Mouse (Mus musculus): ENCODE measurements at regions not wholly inside any gene's neighbourhood (a gene's known extent, or its start where the extent isn't known, plus 50 kb on each side); places are given as distances from the start of the nearest gene placed in this dataset.

DNA sequence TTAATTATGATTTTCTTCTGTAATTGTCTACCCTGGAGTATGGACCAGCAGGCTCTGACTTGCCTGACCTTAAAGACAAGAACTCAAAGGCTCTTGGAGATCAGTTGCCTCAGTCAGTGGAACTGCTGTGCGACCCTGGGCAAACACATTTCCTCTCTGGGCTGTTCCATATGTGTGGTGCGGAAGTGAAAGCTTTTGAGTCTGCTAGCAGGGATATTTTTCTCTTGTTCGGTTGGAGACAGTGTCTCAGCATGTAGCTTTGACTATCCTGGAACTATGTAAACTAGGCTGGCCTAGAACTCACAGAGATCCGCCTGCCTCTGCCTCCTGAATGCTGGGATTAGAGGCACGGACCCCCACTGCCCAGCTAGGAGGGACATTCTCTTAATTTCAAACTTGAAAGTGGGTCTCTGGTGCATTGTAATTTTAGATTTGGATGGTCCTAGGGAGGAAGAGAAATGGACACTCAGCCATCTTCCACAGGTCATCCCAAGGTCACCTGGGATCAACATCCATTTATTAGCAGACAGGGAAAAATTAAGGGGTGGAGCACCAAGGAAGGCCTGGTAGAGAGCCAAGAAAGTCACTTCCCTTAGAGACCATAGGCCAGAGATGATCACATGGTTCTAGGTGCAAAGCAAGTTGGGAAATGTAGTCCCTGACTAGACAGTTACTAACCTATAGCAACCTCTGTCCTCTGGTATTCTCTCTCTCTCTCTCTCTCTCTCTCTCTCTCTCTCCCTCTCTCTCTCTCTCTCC is 110.2 kb upstream of the Tmem189 start:
- H3K4me1 ChIP-seq (ENCODE audit: control insufficient read depth, insufficient read depth, low read length): 0 out of 2 replicates have a peak, but pooled peaks cover 3% of the 10 kb centered on the region
- no peaks in the 10 kb centered on the region for H3K27me3 ChIP-seq (replicated peaks; ENCODE audit: control insufficient read depth, insufficient read depth, low read length)
- H3K27ac ChIP-seq (replicated peaks; ENCODE audit: low read depth, low read length): no peak overlapping the region
- ATAC-seq (ENCODE audit: low read depth) (peak; percentile 61; the same call in 1 of the 2 replicates), DNase-seq (ENCODE audit: low spot score) (peak; percentile 76)
- H3K9me3 ChIP-seq (ENCODE audit: control insufficient read depth, low read length): no peaks in the 10 kb centered on the region
- 87% methylated on average over 5 of the region's 5 CpGs for WGBS
- H3K4me2 ChIP-seq (ENCODE audit: low read depth, low read length): no peak overlapping the region
- H3K4me3 ChIP-seq (ENCODE audit: low read depth, low read length): no peak overlapping the region
- no peak overlapping the region for H3K9ac ChIP-seq (ENCODE audit: low read depth, low read length)
- H3K36me3 ChIP-seq (ENCODE audit: control insufficient read depth, insufficient read depth, low read length): no peaks in the 10 kb centered on the region

- Histone ChIP-seq H3K27ac (replicated peaks; ENCODE audit: low read depth, low read length) (no peak overlapping the region), H3K4me2 (ENCODE audit: low read depth, low read length) (no peak overlapping the region), H3K4me1 (ENCODE audit: control insufficient read depth, insufficient read depth, low read length) (0 out of 2 replicates have a peak, but pooled peaks cover 3% of the 10 kb centered on the region), H3K9me3 (ENCODE audit: control insufficient read depth, low read length) (no peaks in the 10 kb centered on the region), H3K36me3 (ENCODE audit: control insufficient read depth, insufficient read depth, low read length) (no peaks in the 10 kb centered on the region), H3K27me3 (replicated peaks; ENCODE audit: control insufficient read depth, insufficient read depth, low read length) (no peaks in the 10 kb centered on the region), H3K9ac (ENCODE audit: low read depth, low read length) (no peak overlapping the region), H3K4me3 (ENCODE audit: low read depth, low read length) (no peak overlapping the region)
- no peak for DNase-seq (ENCODE audit: low spot score)
- WGBS: 90% methylated on average over 9 of the region's 9 CpGs
- no peak for ATAC-seq (ENCODE audit: low read depth)
Measured at GRCm38 (mm10) chr2:167798969-167799513, 109.4 kb upstream of the Tmem189 start.

GRCm38 (mm10) chr2:167798076-167798782 is 108.6 kb upstream of the Tmem189 start:
- Histone ChIP-seq H3K9me3 (ENCODE audit: control insufficient read depth, low read length) (no peaks in the 10 kb centered on the region), H3K27me3 (replicated peaks; ENCODE audit: control insufficient read depth, insufficient read depth, low read length) (no peaks in the 10 kb centered on the region), H3K4me2 (ENCODE audit: low read depth, low read length) (no peak overlapping the region), H3K27ac (replicated peaks; ENCODE audit: low read depth, low read length) (no peak overlapping the region), H3K36me3 (ENCODE audit: control insufficient read depth, insufficient read depth, low read length) (no peaks in the 10 kb centered on the region), H3K4me1 (ENCODE audit: control insufficient read depth, insufficient read depth, low read length) (0 out of 2 replicates have a peak, but pooled peaks cover 3% of the 10 kb centered on the region), H3K9ac (ENCODE audit: low read depth, low read length) (no peak overlapping the region), H3K4me3 (ENCODE audit: low read depth, low read length) (no peak overlapping the region)
- no peak for ATAC-seq (ENCODE audit: low read depth)
- peak; percentile 51 for DNase-seq (ENCODE audit: low spot score)
- WGBS: 81% methylated on average over 11 of the region's 11 CpGs

DNA sequence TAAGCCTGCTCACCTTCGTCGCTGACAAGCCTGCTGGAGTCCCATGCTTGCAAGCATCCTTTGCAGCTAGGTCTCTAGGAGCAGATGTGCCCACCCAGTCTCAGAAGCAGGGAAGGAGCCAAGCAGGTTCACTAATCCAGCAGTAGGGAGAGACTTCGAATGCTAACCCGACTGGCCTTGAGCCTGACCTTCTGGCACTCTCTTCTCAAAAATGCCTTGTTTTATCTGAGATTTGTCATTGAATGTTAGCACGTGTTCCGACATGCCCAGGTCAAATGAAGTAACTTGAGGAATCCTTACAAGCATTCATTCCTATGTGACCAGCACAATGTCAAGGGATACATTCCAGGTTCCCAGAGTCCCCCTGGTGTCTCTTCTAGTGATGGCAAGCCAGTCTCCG is 105.9 kb upstream of the Tmem189 start:
- DNase-seq (ENCODE audit: low spot score): no peak
- Histone ChIP-seq H3K36me3 (ENCODE audit: control insufficient read depth, insufficient read depth, low read length) (no peaks in the 10 kb centered on the region), H3K27me3 (replicated peaks; ENCODE audit: control insufficient read depth, insufficient read depth, low read length) (no peaks in the 10 kb centered on the region), H3K4me3 (ENCODE audit: low read depth, low read length) (no peak overlapping the region), H3K4me1 (ENCODE audit: control insufficient read depth, insufficient read depth, low read length) (no peaks in the 10 kb centered on the region), H3K9me3 (ENCODE audit: control insufficient read depth, low read length) (no peaks in the 10 kb centered on the region), H3K4me2 (ENCODE audit: low read depth, low read length) (no peak overlapping the region), H3K27ac (replicated peaks; ENCODE audit: low read depth, low read length) (no peak overlapping the region), H3K9ac (ENCODE audit: low read depth, low read length) (no peak overlapping the region)
- 84% methylated on average over 7 of the region's 7 CpGs for WGBS
- no peak for ATAC-seq (ENCODE audit: low read depth)

GRCm38 (mm10) chr2:167793916-167794315 is 104.3 kb upstream of the Tmem189 start:
- no peak overlapping the region for H3K9ac ChIP-seq (ENCODE audit: low read depth, low read length)
- H3K36me3 ChIP-seq (ENCODE audit: control insufficient read depth, insufficient read depth, low read length): no peaks in the 10 kb centered on the region
- no peaks in the 10 kb centered on the region for H3K27me3 ChIP-seq (replicated peaks; ENCODE audit: control insufficient read depth, insufficient read depth, low read length)
- ATAC-seq (ENCODE audit: low read depth) (no peak), DNase-seq (ENCODE audit: low spot score) (no peak)
- H3K27ac ChIP-seq (replicated peaks; ENCODE audit: low read depth, low read length): no peak overlapping the region
- no peaks in the 10 kb centered on the region for H3K9me3 ChIP-seq (ENCODE audit: control insufficient read depth, low read length)
- H3K4me2 ChIP-seq (ENCODE audit: low read depth, low read length): no peak overlapping the region
- no peaks in the 10 kb centered on the region for H3K4me1 ChIP-seq (ENCODE audit: control insufficient read depth, insufficient read depth, low read length)
- no peak overlapping the region for H3K4me3 ChIP-seq (ENCODE audit: low read depth, low read length)
- WGBS: 76% methylated on average over 2 of the region's 2 CpGs

GRCm38 (mm10) chr2:167792753-167793152 is 103.1 kb upstream of the Tmem189 start:
- Histone ChIP-seq H3K36me3 (ENCODE audit: control insufficient read depth, insufficient read depth, low read length) (no peaks in the 10 kb centered on the region), H3K27ac (replicated peaks; ENCODE audit: low read depth, low read length) (no peak overlapping the region), H3K4me3 (ENCODE audit: low read depth, low read length) (no peak overlapping the region), H3K4me2 (ENCODE audit: low read depth, low read length) (no peak overlapping the region), H3K27me3 (replicated peaks; ENCODE audit: control insufficient read depth, insufficient read depth, low read length) (no peaks in the 10 kb centered on the region), H3K9ac (ENCODE audit: low read depth, low read length) (no peak overlapping the region), H3K4me1 (ENCODE audit: control insufficient read depth, insufficient read depth, low read length) (no peaks in the 10 kb centered on the region), H3K9me3 (ENCODE audit: control insufficient read depth, low read length) (no peaks in the 10 kb centered on the region)
- WGBS: 46% methylated on average over 3 of the region's 3 CpGs
- DNase-seq (ENCODE audit: low spot score): no peak
- ATAC-seq (ENCODE audit: low read depth): no peak

DNA sequence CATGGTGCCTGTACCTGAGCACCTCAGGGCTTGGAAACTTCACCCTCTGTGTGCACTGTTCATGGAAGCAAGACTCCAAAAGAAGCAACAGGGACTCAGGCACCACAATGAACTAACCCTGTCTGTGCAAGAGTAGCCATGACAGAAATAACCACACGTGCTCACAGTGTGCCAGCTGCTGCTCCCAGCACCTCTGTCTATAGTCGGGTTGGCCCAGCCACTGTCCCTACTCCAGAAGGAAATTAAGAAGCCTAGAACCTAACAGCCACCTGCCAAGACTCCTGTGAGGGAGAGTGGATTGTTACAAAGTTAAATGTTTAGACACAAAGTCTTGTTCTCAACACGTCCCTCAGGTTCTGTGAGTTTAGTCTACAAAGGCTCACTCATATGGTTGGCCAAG is 102.7 kb upstream of the Tmem189 start:
- no peaks in the 10 kb centered on the region for H3K27me3 ChIP-seq (replicated peaks; ENCODE audit: control insufficient read depth, insufficient read depth, low read length)
- H3K9me3 ChIP-seq (ENCODE audit: control insufficient read depth, low read length): no peaks in the 10 kb centered on the region
- H3K4me3 ChIP-seq (ENCODE audit: low read depth, low read length): no peak overlapping the region
- no peaks in the 10 kb centered on the region for H3K36me3 ChIP-seq (ENCODE audit: control insufficient read depth, insufficient read depth, low read length)
- no peak overlapping the region for H3K9ac ChIP-seq (ENCODE audit: low read depth, low read length)
- 53% methylated on average over 3 of the region's 3 CpGs for WGBS
- H3K4me1 ChIP-seq (ENCODE audit: control insufficient read depth, insufficient read depth, low read length): no peaks in the 10 kb centered on the region
- no peak for ATAC-seq (ENCODE audit: low read depth)
- H3K4me2 ChIP-seq (ENCODE audit: low read depth, low read length): no peak overlapping the region
- no peak for DNase-seq (ENCODE audit: low spot score)
- no peak overlapping the region for H3K27ac ChIP-seq (replicated peaks; ENCODE audit: low read depth, low read length)

DNA sequence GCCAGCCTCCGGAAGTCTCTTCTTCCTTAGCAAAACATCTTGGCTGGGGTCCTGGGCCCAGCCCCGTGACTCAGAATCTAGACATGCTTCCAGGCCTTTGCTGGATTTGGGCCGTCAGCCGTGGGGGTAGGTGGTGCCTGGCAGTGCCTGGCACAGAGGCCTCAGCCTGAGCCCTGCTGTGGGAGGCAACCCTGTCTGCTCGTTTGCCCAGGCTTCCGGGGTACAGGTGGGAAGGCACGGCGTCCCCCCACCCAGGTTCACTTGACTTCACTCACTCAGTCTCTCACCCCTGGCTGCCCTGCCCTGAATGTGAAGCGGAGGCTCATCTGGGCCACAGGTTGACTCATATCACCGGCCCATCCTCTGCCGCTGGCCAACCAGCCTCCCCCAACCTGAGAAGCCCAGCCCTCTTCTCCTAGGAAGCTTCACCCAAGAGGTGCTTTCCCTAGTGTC is 99.9 kb upstream of the Tmem189 start:
- Histone ChIP-seq H3K4me3 (ENCODE audit: low read depth, low read length) (no peak overlapping the region), H3K9ac (ENCODE audit: low read depth, low read length) (no peak overlapping the region), H3K9me3 (ENCODE audit: control insufficient read depth, low read length) (no peaks in the 10 kb centered on the region), H3K27me3 (replicated peaks; ENCODE audit: control insufficient read depth, insufficient read depth, low read length) (no peaks in the 10 kb centered on the region), H3K27ac (replicated peaks; ENCODE audit: low read depth, low read length) (no peak overlapping the region), H3K36me3 (ENCODE audit: control insufficient read depth, insufficient read depth, low read length) (no peaks in the 10 kb centered on the region), H3K4me1 (ENCODE audit: control insufficient read depth, insufficient read depth, low read length) (no peaks in the 10 kb centered on the region), H3K4me2 (ENCODE audit: low read depth, low read length) (no peak overlapping the region)
- DNase-seq (ENCODE audit: low spot score) (no peak), ATAC-seq (ENCODE audit: low read depth) (no peak)
- 82% methylated on average over 11 of the region's 11 CpGs for WGBS

Data from embryonic facial prominence, embryonic 14.5 days (tissue).